Mouse (Mus musculus) lung, postnatal 14 days (tissue): ENCODE data around the gene Tff3.
A peak's percentile ranks its signal among the peaks of the same experiment; 100 is the strongest.

Experiments
- DNase-seq: peaks from one replicate; pipeline ENCODE4 v3.0.0; 2021

Gene Tff3

GRCm38 (mm10) chr17:31119429-31119828 lies 10.0 kb downstream of the Tff3 start:
- DNase-seq = peak; percentile 84

- DNase-seq = no peak
Observed at GRCm38 (mm10) chr17:31117946-31118345, 11.5 kb downstream of the Tff3 start.

GRCm38 (mm10) chr17:31116063-31116462 lies 13.4 kb downstream of the Tff3 start:
- DNase-seq = no peak

GRCm38 (mm10) chr17:31113191-31113856 lies 16.1 kb downstream of the Tff3 start:
- no peak for DNase-seq

- peak; percentile 18 for DNase-seq
Observed at GRCm38 (mm10) chr17:31108388-31108787, 21.1 kb downstream of the Tff3 start.

- no peak for DNase-seq
Observed at GRCm38 (mm10) chr17:31103823-31104222, 25.6 kb downstream of the Tff3 start.

- DNase-seq = no peak
Observed at GRCm38 (mm10) chr17:31103007-31103570, 26.4 kb downstream of the Tff3 start.

- DNase-seq = no peak
Observed at GRCm38 (mm10) chr17:31098788-31099187, 30.7 kb downstream of the Tff3 start.

- DNase-seq = no peak
Observed at GRCm38 (mm10) chr17:31096893-31097292, 32.6 kb downstream of the Tff3 start.

- no peak for DNase-seq
Observed at GRCm38 (mm10) chr17:31095570-31095969, 33.9 kb downstream of the Tff3 start.

- DNase-seq = no peak
Observed at GRCm38 (mm10) chr17:31094781-31095180, 34.7 kb downstream of the Tff3 start.

- DNase-seq = no peak
Observed at GRCm38 (mm10) chr17:31091023-31091735, 38.3 kb downstream of the Tff3 start.

- DNase-seq = peak; percentile 42
Observed at GRCm38 (mm10) chr17:31089848-31090247, 39.6 kb downstream of the Tff3 start.

- peak; percentile 35 for DNase-seq
Observed at GRCm38 (mm10) chr17:31088711-31089110, 40.7 kb downstream of the Tff3 start.

GRCm38 (mm10) chr17:31086196-31086595 lies 43.2 kb downstream of the Tff3 start:
- DNase-seq = no peak

- DNase-seq = no peak
Observed at GRCm38 (mm10) chr17:31085519-31085918, 43.9 kb downstream of the Tff3 start.

GRCm38 (mm10) chr17:31082296-31083078 lies 47.0 kb downstream of the Tff3 start:
- no peak for DNase-seq

GRCm38 (mm10) chr17:31079078-31079840 lies 50.2 kb downstream of the Tff3 start:
- DNase-seq = peak; percentile 54

- DNase-seq = no peak
Observed at GRCm38 (mm10) chr17:31078581-31078980, 50.9 kb downstream of the Tff3 start.

- no peak for DNase-seq
Observed at GRCm38 (mm10) chr17:31077561-31077960, 51.9 kb downstream of the Tff3 start.

- no peak for DNase-seq
Observed at GRCm38 (mm10) chr17:31075471-31075870, 54.0 kb downstream of the Tff3 start.
